Mouse (Mus musculus) regulatory T cell (primary cell): ENCODE results near the gene D630045J12Rik.

Experiments
- in situ Hi-C: fragments of 300-600 bp; cut with MboI, MseI; formaldehyde crosslinking; loops from one replicate; pipeline ENCODE4 v1.15.1; 2025; ENCODE audit warnings: high pct_unique_total_duplicates

The D630045J12Rik gene

GRCm38 (mm10) chr6:38096961-38097370 lies 156.8 kb downstream of the D630045J12Rik start:
- in situ Hi-C loops, result no loop called here

DNA sequence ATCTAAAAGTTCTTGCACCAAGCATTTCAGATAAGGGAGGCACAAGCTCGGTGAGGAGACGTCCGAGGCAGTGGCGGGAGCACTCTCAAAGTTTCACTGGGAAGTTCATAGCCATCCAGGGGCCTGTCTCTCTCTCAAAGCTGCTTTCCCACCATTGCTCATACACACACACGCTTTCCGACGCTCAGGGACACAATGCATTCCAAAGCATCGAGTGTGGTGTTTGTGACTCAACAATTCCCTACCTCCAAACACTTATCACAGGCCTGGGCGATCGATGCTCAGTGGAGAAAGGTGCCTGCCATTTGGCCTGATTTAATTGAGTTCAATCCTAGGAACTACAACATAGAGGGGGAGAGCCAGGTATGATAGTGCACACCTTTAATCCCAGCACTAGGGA lies 159.1 kb downstream of the D630045J12Rik start:
- in situ Hi-C loops, result no loop called here

DNA sequence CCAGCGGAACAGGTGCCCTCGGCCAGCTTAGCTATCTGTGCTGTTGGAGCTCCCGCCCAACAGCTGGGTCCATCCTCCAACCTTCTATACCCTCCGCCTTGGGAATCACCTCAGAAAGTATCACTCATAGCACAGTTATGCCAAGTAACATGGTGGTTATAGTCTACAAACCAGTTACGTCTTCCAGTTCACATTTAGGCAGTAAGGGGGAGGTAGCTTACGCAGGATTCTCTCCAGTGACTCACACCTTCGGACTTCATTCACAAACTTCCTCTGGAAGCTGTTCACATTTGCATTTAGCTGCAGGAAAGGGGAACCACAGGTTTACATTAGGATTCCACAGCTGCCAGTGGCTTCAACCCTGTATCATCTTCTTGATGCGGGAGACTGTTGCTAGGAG lies 161.3 kb downstream of the D630045J12Rik start:
- in situ Hi-C loops, result no loop called here

- in situ Hi-C loops, result no loop called here
Measured at GRCm38 (mm10) chr6:38087242-38088026, 166.4 kb downstream of the D630045J12Rik start.

DNA sequence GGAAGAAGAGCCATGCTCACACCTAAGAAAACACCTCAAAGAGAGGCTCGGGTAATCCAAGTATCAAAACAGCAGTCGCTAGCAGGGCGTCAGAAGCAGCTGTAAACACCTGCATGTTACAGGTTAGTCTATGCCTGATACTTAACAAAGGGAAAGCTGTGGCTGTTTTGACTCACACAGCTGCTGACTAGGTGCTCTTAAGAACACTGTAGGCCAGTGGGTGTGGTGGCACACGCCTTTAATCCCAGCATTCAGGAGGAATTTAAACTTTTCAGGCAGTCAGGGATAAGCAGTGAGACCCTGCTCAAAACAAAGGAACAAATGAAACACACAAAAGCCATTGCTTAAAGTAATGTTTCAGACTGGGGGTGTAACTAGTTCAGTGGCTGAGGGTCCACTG lies 170.6 kb downstream of the D630045J12Rik start:
- in situ Hi-C loops, result no loop called here

- in situ Hi-C loops, result no loop called here
Measured at GRCm38 (mm10) chr6:38081727-38082341, 172.0 kb downstream of the D630045J12Rik start.

GRCm38 (mm10) chr6:38080364-38080763 lies 173.4 kb downstream of the D630045J12Rik start:
- in situ Hi-C loops, result no loop called here

GRCm38 (mm10) chr6:38073592-38073991 lies 180.2 kb downstream of the D630045J12Rik start:
- in situ Hi-C loops, result no loop called here
